Mouse (Mus musculus) CH12F3 (cell line): ENCODE data around the gene Tmeff1.

ENCODE experiments used
- in situ Hi-C: fragments of 300-500 bp; cut with MboI; formaldehyde crosslinking; loops from 2 replicates; pipeline ENCODE4 v1.14.3; 2020; ENCODE audit warnings: low sequenced_read_pairs

The Tmeff1 gene

DNA sequence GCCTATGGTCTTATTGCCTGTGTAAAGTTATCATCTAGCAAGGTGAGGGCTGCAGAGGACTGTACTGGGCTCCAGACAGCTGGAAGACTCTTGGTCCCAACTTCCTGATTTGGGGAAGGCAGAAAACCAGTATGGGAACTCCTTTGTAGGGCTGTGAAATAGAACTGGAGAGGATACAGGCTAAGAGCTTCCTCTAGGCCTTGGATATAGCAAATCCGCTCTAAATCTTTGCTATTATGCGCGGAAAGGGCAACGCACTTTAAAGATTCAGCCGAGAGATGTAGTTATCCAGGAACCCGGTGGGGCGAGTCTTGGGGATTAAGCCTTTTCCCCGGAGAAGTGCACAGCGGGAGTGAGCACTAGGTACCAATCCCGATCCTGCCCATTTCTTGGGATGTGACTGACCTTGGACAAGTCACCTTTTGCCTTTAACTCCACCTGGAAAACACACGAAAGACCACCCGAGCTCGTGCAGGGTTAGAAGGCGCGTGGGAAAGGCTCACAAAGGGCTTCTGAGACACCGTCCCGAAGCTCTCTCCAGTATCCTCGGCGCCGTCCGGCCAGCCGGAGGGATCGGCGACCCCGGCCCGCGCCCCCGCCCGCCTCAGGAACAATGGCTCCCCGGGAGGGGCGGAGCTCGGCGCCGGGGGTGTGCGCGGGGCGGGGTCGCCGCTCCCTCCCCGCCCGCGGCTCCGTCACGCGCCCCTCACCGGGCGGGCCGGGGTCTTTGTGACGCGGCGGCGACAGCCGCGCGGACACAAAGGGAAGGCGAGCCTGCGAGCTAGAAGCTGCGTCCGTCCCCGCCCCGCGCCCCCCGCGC is at the start of gene Tmeff1:
Gene Tmeff1, plus strand, starts transcription at position 754 of the 820 bp plus-strand sequence.
- in situ Hi-C loops = no loop called here

DNA sequence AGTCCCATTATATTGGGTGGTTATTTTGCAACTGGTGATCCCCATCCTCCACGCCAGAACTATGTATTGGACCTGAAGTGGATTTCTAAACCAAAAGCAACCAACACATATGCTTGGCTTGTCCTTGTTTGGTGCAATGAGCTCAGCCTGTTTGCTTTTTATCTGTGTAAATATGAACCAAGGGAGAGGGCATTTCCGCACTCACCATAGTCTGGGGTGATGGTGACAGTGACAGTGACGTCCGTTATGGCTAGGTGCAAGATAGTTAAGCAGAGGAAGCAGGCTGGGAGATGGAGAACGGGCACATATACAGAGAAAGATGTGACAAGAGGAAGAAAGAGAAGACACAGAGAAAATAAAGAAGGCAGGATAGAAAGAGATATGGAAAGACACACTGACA is 48.7 kb upstream of the Tmeff1 start:
- in situ Hi-C loops = no loop called here

DNA sequence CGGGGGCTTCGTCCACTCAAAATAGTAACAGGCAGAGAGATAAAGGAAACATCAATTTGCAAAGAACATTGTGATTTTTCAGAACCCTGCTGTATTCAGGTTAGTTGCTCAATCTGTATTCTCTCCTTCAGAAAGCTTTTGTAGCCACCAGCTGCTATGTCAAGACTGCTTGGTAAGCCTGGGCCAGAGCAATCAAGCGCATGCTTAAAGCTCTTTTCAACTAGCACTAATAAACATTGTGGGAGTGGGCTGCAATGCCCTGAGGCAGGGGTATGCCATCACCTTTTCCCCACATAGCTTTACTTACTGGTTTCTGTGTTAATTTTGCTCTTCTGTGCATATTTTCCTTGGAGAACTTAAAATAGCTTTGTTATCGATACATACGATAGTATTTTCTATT is 48.0 kb upstream of the Tmeff1 start:
- in situ Hi-C loops = no loop called here

DNA sequence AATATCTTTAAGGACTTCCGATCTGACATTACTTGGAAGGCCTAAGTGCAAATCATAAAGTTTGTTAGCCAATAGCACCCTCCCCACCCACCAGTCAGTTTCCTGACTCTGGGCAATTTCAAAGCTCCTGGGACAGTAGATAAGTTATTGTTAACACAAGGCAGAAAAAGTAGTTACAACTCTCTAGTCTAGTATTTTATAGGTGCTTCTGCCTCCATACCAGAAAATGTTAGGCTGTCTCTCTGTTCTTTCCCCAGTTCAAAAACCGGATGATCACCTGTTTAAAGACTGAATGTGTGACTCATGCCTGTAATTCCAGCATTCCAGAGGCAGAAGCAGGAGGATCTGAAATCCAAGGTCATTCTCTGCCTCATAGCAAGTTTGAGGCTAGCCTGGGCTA is 46.4 kb upstream of the Tmeff1 start:
- in situ Hi-C loops = no loop called here

DNA sequence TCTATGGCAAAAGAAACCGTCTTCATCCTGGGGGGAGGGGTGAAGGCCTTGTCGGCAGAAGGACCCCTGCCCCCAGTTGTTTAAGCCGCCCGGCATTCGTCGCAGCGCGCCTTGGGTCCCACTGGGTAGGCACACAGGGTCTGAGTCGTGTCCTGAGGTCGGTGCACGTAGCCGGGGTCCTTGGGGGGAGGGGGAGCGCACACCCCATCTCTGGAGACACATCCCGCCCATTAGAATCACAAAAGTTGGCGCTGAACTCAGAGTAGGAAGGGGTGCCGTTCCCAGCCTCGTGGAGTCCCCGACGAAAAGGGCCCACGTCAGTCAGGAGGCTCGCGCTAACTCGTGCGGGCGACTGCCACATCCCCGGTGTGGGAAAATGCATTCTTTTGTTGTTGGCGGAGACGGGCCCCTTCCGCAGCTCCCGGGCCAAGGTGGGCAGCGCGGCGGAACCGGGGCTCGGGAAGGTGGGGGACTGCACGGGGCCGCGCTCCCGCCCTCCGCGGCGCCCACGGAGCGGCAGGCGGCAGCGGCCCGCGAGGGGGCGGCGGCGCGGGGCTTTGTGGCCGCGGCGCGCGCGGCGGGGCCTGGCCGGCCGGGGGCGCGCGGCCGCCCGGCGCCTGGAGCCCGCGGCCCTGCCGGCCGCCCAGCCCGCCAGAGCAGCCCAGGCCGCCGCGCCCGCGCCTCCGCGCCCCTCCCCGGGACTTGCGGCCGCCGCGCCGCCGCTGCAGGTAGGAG is 45.0 kb upstream of the Tmeff1 start, which contains the start of gene Msantd3:
Gene Msantd3, plus strand, starts transcription at position 95 of the 735 bp plus-strand sequence.
- in situ Hi-C loops = no loop called here

DNA sequence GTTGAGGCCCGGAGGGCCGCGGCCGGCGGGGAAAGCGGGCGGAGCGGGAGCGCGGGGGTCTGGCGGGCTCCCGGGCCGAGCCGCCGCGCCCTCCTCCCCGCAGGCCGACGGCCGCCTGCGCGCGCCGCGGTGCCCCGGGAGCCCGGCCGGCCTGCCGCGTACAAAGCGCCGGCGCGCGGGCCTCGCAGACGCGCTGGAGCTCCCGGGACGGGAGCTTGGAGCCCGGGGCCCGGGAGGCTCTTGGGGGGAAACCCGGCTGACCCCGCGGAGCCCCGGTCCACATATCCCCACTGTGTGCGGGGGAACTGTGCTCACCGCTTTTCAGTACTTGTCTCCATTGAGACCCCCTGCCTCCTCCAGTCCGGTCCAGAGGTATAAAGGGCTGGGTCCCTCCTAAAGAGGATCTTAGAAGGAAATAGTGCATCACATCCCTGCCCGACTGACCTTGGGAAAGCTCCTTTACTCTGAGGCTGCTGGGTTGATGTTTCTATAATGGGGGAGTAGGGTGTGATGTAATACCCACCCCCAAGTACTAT is 44.3 kb upstream of the Tmeff1 start:
- in situ Hi-C loops = no loop called here

DNA sequence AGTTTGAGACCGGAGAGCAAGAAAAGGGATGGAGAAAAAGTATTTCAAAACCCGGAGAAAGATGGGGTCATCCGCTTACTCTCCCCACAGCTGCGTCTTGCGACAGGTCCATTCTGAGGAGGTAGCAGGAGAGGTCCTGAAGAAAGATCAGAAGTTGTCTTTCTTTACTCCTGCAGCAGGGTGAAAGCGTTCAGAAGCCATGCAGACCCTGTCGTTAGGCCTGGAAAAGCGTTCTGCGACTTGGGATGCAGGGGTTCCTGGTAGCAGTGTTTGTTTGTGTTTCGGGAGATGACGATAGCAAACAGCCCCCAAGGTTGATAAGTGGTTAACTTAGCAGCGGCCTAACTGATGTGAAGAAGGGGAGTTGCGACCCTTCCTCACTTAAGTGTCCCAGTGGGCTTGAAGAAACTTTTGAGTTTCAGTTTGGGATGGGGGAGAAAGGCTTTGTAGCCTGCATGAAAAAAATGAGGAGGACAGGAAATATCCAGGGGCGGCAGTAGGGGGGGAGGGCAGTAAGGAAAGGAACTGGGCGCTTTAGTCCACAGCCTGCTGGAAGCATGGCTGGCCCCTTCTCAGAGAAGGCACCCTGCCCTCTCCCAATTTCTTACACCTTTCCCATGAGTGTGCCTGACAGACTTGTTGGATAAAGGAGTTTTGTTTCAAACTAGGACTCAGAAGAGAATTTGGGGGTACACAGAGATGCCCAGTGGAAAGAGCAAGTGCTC is 43.3 kb upstream of the Tmeff1 start:
- in situ Hi-C loops = no loop called here

DNA sequence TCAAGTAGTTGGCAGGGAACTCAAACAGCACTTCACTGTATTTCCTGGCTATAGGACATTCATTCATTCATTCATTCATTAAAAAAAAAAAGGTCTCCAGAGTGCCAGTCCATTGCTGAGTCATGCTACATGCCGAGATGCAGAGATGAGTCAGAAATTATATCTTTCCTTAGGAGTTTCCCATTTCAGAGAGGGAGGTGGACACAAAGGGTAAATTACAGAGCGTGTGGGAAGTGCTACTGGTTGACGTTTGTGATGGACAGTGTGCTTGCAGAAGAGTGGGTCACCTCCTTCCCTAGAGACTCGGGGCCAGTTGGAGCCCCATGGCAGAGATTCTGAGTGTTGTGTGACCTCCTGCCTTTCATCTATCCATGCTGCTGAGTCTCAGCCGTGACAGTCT is 42.6 kb upstream of the Tmeff1 start:
- in situ Hi-C loops = no loop called here

DNA sequence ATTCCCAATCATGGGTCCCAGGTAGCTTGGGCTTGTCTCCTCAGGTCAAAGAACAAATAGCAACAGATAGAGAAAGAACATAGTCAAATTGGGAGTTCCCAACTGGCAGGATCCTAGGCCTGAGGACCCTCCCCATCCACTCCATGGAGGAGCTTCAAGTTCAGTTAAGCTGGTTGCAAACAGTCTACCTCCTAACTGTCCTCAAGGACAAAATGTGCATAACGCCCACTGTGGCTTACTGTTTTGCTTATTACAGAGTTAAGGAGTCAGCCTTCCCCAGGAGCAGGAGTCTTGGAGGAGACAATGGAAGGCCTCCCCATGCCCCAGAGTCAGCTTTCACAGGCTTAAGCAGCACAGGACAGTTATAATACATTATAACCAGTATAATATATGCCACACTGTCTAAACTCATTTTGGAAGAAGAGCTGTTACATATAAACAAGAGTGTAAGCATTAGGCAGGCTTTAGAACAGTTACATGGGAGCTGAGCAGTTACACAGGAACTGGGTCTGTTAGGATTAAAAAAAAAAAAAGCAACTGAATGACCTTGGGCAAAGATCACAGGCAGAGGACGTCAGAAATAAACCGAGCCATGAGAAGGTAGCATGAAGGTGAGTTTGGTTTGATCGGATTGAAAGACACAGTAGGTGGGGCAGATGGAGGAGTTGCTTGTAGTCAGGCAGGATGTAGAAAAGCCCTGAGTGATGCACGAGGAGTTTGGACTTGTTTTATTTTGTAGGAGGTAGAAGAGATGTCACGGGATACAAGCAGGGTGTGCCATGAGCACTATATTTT is 41.7 kb upstream of the Tmeff1 start:
- in situ Hi-C loops = no loop called here

DNA sequence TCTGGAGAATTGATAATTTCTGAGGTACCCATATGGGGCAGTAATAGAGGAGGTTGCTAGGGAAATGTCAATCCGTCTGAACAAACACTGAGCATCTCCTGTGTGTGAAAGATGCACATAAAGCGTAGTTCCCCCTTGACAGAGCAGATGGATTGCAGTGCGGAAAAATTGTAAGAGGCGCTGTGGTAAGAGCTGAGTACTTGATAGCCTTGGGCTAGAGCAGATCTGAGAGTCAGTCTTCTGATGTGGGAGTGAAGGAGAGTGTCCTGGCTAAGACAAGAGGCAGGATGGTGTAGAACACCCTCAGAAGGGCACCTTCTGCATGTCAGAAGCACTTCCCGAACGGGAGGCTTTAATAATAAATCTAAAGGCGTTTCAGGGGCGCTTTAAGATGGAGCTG is 40.8 kb upstream of the Tmeff1 start:
- in situ Hi-C loops = no loop called here

DNA sequence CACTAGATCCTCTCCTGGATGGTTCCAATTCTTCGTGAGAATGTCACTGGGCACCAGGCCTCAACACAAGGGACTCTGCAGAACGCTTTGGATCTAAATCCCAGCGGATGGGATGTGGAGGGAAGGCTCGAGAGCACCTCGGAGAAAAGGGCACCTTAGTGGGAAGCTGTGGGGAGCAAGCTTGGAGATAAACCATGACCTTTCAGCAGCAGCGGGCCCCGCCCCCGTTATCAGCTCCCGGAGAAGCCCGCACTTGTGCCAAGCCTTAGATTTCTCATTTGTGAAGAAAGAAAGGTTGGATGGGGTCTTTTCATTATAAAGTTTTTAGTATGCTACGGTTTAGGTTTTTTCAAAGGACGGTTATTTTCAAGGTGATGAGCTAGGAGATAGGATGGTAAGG is 39.0 kb upstream of the Tmeff1 start:
- in situ Hi-C loops = no loop called here

DNA sequence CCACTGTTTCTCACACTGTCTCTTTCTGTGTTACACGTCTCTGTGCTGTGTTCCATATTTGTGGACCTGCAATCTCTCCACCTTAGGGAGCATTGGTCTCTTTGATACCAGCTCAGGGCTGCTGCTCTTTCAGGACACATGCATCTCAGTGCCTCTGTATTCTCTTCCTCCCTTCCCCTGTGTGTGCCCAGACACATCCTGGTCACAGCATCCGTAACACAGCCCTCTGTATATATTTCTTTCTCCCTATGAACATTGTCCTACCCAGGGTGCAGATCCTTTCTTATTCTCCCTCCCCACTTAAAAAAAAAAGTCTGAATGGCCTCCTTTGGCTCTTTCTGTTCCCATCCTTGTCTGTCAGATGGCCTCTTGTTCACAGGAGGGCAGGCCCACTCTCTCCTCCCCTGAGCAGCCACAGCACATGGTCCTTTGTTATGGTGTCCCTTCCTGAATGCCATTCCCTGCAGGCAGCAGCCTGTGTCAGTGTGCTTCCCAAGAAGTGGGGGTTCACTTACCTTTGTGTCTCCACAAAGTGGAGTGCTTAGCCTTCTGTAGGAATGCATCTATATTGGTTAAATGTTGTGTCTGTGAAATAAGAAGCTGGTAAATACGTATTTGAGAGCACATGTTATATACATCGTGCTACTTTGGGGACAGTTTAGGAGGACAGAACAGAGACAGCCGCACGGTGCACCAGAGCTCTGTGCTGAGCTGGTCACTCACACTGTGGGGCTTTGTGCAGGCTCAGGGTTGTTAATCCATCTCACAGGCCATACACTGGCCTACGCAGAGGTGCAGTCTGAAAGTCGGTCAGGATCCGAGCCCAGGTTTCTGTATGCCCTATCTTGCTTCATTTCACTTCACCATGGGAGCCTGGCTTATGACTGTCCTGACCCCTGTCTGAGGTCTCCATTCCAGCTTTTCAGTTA is 38.1 kb upstream of the Tmeff1 start:
- in situ Hi-C loops = no loop called here

DNA sequence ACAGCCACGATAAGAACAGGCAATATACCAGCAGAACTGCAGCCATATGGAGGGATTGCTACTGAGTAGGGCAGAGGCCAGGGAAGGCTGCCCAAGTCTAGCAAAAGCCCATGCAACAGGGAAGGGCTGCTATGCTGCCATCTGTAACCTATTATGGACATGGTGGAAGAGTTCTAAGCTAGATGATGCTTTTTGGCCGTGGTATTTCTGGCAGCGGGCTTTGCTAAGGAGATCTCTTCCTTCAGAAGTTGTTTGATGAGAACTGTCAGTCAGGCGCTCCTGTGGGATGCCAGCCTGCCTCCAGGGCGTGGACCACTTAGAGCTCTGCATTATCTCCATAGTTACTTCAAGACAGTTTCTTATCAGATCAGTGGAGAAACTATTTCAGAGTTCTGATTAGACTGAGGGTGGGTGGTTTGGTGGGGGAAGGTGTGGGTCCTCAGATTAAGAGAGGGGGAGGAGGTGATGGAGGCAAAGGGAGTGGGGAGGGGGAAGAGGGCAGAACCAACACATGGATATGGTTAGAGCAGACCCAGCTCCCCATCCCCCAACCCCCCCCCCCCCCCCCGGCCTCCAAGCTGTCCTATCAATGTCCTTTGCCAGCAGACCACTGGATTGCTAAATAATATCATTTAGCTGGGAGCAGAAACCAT is 36.5 kb upstream of the Tmeff1 start:
- in situ Hi-C loops = no loop called here

DNA sequence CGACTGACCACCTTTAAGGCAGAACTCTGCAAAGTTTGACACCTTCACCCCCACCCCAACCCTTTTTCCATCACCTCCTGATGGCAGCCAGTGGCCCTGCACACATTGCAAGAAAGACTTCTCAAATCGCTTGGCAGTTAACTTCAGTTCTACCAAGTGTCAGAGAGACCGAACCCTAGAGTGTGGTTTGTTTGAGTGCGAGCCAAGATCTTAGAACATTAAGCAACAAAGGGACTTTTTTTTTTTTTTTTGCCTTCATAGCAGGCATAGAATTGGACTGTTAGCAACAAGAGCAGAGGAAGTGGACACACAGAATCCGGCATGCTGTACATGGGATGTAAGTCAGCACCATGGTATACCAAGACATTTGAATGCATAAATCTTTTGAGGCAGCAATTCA is 35.3 kb upstream of the Tmeff1 start:
- in situ Hi-C loops = no loop called here

DNA sequence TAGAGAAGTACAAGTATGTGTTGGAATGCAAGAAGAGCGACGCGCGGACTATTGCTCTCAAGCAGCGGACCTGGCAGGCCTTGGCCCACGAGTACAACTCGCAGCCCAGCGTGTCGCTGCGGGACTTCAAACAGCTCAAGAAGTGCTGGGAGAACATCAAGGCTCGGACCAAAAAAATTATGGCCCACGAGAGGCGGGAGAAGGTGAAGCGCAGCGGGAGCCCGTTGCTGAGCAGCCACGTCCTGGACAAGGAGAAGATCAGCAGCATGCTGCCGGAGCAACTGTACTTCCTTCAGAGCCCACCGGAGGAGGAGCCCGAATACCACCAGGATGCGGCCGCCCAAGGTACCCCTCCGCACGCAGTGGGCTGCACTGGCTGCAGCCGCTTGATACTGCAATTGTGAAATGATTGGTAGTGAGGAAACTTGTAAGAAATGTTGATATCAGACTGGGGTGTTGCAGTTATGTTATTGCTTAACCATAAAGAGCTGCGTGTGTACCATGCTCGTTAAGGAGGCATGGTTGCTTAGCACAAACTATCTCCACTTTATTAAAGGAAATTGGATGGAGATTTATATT is 32.4 kb upstream of the Tmeff1 start:
- in situ Hi-C loops = no loop called here

DNA sequence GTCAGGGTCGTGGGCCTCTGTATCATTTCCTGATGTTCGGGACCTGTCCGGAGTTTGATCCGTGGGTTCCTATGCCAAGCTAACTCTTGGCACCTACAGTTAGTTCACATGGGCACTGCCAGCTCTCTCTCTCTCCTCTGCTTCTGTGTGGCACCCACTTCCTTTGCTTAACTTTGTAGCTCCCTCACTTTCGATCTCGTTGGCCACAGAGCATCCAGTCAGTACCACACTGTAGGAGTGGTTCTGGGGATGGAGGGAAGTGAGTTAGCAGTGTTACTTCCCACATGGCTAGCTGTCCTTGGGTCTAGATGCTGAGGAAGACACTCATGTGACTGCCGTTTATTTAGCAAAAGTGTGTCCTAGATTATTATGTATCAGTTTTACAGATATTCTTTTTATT is 30.8 kb upstream of the Tmeff1 start:
- in situ Hi-C loops = no loop called here

DNA sequence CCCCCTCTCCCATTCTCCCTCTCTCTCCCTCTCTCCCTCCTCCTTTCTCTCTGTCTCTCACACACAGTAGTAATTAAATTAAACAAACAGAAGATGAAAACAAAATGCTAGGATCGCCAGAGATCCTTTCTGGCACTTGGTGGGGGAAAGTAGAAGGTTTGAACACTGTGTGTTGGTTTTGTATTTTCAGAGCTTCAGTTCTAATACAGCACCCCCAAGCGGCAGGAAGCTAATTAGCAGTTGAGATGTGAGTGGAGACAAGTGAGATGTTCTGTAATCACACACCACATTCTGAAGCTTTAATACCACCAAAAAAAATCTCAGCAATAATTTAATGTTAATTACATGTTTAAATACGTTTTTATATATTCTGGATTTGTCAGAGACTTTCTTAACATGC is 29.2 kb upstream of the Tmeff1 start:
- in situ Hi-C loops = no loop called here

DNA sequence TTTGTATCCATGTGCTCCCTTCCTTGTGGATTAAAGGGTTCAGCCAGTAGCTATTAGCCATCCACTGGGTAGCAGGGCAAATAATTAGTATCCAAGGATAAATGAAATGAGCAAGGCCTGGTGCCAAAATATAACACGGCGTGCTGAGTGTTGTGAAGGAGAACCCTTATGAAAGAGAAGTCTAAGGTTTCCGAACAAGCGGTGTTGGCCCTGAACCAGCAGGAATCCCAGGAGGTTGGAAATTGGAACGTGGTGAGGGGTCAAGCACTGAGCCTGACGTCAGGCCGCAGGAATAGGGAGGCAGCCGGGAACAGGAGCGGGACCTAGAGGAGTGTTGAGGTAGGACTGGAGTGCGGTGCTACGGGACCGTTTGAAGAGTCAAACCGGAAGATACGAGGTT is 25.3 kb upstream of the Tmeff1 start:
- in situ Hi-C loops = no loop called here

DNA sequence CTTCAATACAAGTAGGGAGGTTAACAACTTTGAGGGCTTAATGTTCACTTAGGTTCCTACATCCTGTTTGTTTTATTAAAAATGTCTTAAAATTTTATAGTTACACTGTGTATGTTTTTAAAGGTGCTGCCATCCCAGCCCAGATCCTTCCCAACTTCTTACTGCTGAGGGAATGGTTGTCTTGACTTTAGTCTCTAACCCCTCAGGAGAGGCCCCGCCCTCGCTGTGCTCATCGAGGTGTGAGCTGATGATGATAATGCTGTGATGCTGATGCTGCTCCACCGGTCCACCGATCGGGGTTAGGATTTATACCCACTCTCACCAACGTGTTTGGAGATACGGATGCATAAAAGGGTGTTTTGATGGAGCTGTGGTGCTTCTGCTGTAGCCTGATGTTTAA is 23.1 kb upstream of the Tmeff1 start:
- in situ Hi-C loops = no loop called here
